Mouse (Mus musculus) ES-E14 (cell line): ENCODE data around the gene Exoc6. TPM values are rescaled to one million over a fixed set of nuclear protein-coding genes. Genes with fewer than 3 reads are reported as not detected.

Experiments
- DNase-seq: peaks from one replicate; pipeline ENCODE4 v3.0.0-alpha.2; 2013; ENCODE audit warnings: low read depth, low spot score
- H3K27ac ChIP-seq: 2 replicates; pipeline ENCODE4 v1.5.1; 2012; ENCODE audit warnings: low read depth, mild to moderate bottlenecking, low read length, moderate library complexity, mixed read lengths; ENCODE audit not compliant: poor library complexity, insufficient read depth, severe bottlenecking
- H3K36me3 ChIP-seq: 2 replicates; pipeline ENCODE4 v1.6.1; 2012; ENCODE audit warnings: mild to moderate bottlenecking, low read length, moderate library complexity, mixed read lengths; ENCODE audit not compliant: control insufficient read depth, poor library complexity, insufficient read depth, severe bottlenecking
- H3K4me1 ChIP-seq, 2 experiments: fragments of 150-350 bp in 1 of 2; sonication (generic) in 1 of 2; 2 replicates each; pipeline ENCODE4 v1.6.1; 2012; ENCODE audit warnings: low read length in 2 of 2, mild to moderate bottlenecking in 1 of 2, mixed read lengths in 1 of 2; ENCODE audit not compliant: control insufficient read depth in 2 of 2, insufficient read depth in 2 of 2, poor library complexity in 1 of 2
- H3K4me3 ChIP-seq, 2 experiments: fragments of 150-350 bp in 1 of 2; sonication (generic) in 1 of 2; 2 replicates each; pipeline ENCODE4 v1.5.1; 2012; ENCODE audit warnings: low read length in 2 of 2, low read depth in 1 of 2, mild to moderate bottlenecking in 1 of 2, mixed read lengths in 1 of 2; ENCODE audit not compliant: insufficient read depth in 1 of 2, poor library complexity in 1 of 2, severe bottlenecking in 1 of 2
- H3K9ac ChIP-seq: 2 replicates; pipeline ENCODE4 v1.6.1; 2012; ENCODE audit warnings: low read depth, mild to moderate bottlenecking, low read length, mixed read lengths; ENCODE audit not compliant: poor library complexity, insufficient read depth, severe bottlenecking
- H3K9me3 ChIP-seq: fragments of 150-350 bp; sonication (generic); 2 replicates; pipeline ENCODE4 v1.6.1; 2012; ENCODE audit warnings: low read depth, mild to moderate bottlenecking, low read length; ENCODE audit not compliant: control insufficient read depth, insufficient read depth
- CHD2 ChIP-seq: IDR thresholded peaks from 2 replicates; pipeline ENCODE4 v1.6.1; 2014; ENCODE audit warnings: mild to moderate bottlenecking, low read depth, low read length, inconsistent platforms
- HCFC1 ChIP-seq: IDR thresholded peaks from 2 replicates; pipeline ENCODE4 v1.6.1; 2012; ENCODE audit warnings: low read length, inconsistent platforms, borderline replicate concordance; ENCODE audit not compliant: insufficient read depth
- MAFK ChIP-seq: IDR thresholded peaks from 2 replicates; pipeline ENCODE4 v1.6.1; 2014; ENCODE audit warnings: mild to moderate bottlenecking, low read depth, low read length, inconsistent platforms; ENCODE audit not compliant: insufficient read depth
- ZC3H11A ChIP-seq: IDR thresholded peaks from 2 replicates; pipeline ENCODE4 v1.6.1; 2012; ENCODE audit warnings: low read depth, mild to moderate bottlenecking, inconsistent platforms, low read length, borderline replicate concordance
- ZNF384 ChIP-seq: IDR thresholded peaks from 2 replicates; pipeline ENCODE4 v1.6.1; 2012; ENCODE audit warnings: low read depth, low read length, inconsistent platforms
- in situ Hi-C, 2 experiments: fragments of 600-800 bp; cut with MboI; formaldehyde crosslinking; loops; one replicate each; pipeline ENCODE4 v1.15.1; 2025; ENCODE audit warnings: low sequenced_read_pairs in 2 of 2, inconsistent platforms in 1 of 2; ENCODE audit not compliant: unreplicated experiment in 2 of 2
- total RNA-seq: library from RNA; depleted of rRNA; stranded (reverse); fragments of 300-350 nt; gene quantifications from 2 replicates; pipeline ENCODE4 v1.2.3, GENCODE M21; 2012

The Exoc6 gene
- total RNA-seq, 1 experiment: 10.1 TPM

DNA sequence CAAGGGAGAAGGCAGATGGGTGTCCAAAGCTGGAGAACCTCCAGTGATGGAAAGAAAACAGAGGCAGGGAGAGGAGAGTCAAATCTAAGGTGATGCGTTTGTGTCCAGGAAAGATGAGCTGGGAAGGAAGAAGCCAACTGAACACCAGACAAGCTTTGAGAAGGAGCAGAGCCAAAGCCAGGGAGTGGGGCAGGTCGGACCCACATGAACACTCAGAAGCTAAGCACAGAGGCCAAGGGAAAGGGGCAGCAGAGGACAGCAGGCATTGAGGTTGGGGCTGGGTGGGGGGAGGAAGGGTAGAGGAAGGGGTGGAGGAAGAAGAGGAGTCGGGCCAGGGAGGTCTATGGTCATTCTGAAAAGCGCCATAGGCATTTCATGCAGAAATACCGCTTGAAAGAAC, 17.0 kb upstream of the Exoc6 start:
- in situ Hi-C loops: no loop called here
- no peaks in the 10 kb centered on the region for H3K36me3 ChIP-seq
- TF ChIP-seq HCFC1: no peak
- no peak for TF ChIP-seq ZNF384
- no peak for TF ChIP-seq ZC3H11A
- no peaks in the 10 kb centered on the region; a peak in 1 of 4 replicates for H3K4me1 ChIP-seq
- H3K9me3 ChIP-seq: no peaks in the 10 kb centered on the region
- no peak overlapping the region for H3K9ac ChIP-seq
- DNase-seq: no peak
- H3K4me3 ChIP-seq: no peak overlapping the region
- no peak overlapping the region for H3K27ac ChIP-seq

DNA sequence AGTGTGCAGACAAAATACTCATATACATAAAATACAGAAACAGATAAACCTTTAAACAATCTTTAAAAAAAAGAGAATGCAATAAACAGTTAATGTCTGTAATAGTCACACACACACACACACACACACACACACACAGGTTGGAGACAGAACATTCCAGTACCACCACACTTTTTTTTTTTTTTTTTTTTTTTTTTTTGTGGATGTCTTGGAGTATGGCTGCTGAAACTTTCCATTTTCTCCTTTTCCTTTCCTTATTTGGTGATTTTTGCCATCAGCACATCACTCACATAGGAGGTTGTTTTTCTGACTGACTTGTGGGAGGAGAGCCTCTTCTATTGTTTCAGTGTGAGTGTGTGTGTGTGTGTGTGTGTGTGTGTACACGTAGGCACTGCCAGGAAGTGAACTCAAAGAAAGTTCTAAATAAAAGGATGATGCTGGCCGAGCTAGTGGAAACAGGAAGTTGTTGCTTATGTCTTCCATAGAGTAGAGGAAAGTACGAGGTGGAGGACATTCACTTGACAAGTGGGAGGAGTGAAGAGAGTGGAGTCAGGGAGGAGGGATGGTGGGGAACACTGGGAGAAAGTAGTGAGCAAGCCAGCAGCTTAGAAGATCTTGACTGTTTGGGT, 15.4 kb upstream of the Exoc6 start:
- H3K4me1 ChIP-seq: peaks cover 3% of the 10 kb centered on the region in 2 experiments; a peak in 1 of 4 replicates
- no peaks in the 10 kb centered on the region for H3K36me3 ChIP-seq
- no peak overlapping the region for H3K9ac ChIP-seq
- H3K4me3 ChIP-seq: no peak overlapping the region
- peak; percentile 52; the same call in 1 of the 2 replicates for TF ChIP-seq ZNF384
- TF ChIP-seq ZC3H11A: no peak
- in situ Hi-C loops: no loop called here
- DNase-seq: no peak
- H3K9me3 ChIP-seq: no peaks in the 10 kb centered on the region
- H3K27ac ChIP-seq: no peak overlapping the region

DNA sequence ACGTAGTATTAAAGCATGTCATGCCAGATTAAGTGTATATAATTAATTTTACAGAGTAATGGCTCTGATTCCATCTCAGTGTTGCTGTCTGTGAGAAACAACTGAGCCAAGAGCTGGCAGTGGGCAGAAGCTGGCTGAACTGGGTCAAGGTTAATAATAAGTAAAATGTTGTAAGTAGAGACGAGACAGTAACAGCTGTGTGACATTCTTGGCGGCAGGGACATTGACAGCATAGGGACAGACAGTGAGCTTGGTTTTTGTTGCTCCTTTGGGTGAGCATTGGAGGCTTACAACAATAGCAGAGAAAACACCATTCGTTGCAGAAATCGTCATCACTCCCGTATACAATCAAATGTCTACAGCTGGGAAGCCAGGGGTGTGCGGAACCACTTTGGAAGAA, 13.8 kb upstream of the Exoc6 start:
- TF ChIP-seq ZNF384 (no peak), MAFK (no peak), HCFC1 (no peak), CHD2 (no peak), ZC3H11A (no peak)
- DNase-seq: no peak
- Histone ChIP-seq H3K4me3 (no peak overlapping the region), H3K9me3 (no peaks in the 10 kb centered on the region), H3K9ac (no peak overlapping the region), H3K27ac (no peak overlapping the region), H3K36me3 (no peaks in the 10 kb centered on the region), H3K4me1 (peaks cover 3 to 4% of the 10 kb centered on the region in 2 experiments; a peak in 2 of 4 replicates)
- in situ Hi-C loops: no loop called here

- no peak for DNase-seq
- Histone ChIP-seq H3K9ac (no peak overlapping the region), H3K27ac (no peak overlapping the region), H3K36me3 (no peaks in the 10 kb centered on the region), H3K4me3 (no peak overlapping the region), H3K4me1 (peaks cover 3 to 4% of the 10 kb centered on the region in 2 experiments; a peak in 2 of 4 replicates), H3K9me3 (no peaks in the 10 kb centered on the region)
- TF ChIP-seq ZC3H11A: no peak
- TF ChIP-seq ZNF384: no peak
- no peak for TF ChIP-seq HCFC1
- no peak for TF ChIP-seq CHD2
- no peak for TF ChIP-seq MAFK
- in situ Hi-C loops: no loop called here
Observed at GRCm38 (mm10) chr19:37537717-37538116, 12.5 kb upstream of the Exoc6 start.

DNA sequence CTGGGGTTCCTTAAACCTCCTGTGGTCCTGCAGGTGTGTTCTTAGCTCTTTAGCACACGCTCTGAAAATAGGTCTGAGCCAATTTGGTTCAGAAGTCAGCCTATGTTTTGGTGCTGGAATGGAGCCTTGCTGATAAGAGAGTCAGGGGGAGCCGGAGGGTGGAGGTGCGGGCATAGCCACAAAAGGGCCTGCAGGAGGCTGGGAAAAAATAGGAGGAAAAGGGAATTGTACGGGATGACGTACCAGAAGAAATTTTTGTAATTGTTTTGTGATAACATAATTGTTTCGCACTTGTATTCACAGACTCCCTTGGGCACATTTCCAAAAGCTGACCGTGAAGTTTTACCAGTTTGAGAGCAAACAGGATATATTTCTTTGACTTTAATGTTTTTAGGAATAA, 10.0 kb upstream of the Exoc6 start:
- Histone ChIP-seq H3K4me3 (no peak overlapping the region), H3K27ac (no peak overlapping the region), H3K9me3 (no peaks in the 10 kb centered on the region), H3K36me3 (no peaks in the 10 kb centered on the region), H3K9ac (no peak overlapping the region), H3K4me1 (peaks cover 3 to 6% of the 10 kb centered on the region in 2 experiments; a peak in 2 of 4 replicates)
- no peak for TF ChIP-seq MAFK
- no peak for TF ChIP-seq HCFC1
- no peak for TF ChIP-seq CHD2
- no peak for TF ChIP-seq ZC3H11A
- no peak for TF ChIP-seq ZNF384
- no peak for DNase-seq
- in situ Hi-C loops: no loop called here
